Mouse (Mus musculus) right cerebral cortex, postnatal 14 days (tissue): ENCODE data around the gene Apopt1.

Source experiments
- DNase-seq: peaks from one replicate; pipeline ENCODE4 v3.0.0; 2022

Gene Apopt1

GRCm38 (mm10) chr12:111777919-111778318 is 64.9 kb downstream of the Apopt1 start:
- DNase-seq, result no peak

DNA sequence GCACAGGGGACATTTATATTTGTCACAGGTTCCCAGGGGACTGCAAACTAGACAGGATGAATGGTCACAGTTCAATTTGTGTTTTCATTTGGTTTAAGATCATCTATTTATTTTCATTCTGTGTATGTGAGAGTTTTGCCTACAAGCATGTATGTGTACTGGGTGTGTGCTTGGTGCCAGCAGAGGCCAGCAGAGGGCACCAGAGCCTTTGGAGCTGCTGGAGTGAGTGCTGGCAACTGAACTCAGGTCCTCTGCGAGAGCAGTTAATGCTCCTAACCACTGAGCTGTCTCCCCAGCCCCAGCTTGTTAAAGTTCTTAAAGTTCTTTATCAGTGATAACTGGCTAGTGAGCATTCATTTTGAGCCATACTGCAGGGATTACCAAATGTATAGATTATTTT is 66.5 kb downstream of the Apopt1 start:
- no peak for DNase-seq

GRCm38 (mm10) chr12:111785174-111785573 is 72.1 kb downstream of the Apopt1 start:
- DNase-seq, result no peak

DNA sequence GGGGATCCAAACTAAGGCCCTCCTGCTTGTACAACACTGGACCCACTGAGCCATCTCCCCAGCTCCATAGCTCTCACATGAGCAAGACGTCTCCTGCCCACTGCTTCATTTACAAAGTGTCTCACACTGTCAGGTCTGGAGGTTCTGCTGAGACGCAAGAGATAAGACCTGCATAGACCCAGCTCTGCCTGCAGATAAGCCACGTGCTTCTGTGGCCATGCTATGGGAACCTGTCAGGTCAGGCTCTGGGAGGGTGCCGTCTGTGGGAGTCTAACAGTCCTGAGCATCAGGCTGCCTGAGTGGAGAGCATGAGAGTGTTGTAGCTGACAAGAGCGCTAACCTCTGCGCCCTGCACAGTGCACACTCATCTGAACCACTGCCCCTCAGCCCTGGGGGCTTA is 74.0 kb downstream of the Apopt1 start:
- no peak for DNase-seq

- no peak for DNase-seq
Measured at GRCm38 (mm10) chr12:111790090-111790489, 77.0 kb downstream of the Apopt1 start.

DNA sequence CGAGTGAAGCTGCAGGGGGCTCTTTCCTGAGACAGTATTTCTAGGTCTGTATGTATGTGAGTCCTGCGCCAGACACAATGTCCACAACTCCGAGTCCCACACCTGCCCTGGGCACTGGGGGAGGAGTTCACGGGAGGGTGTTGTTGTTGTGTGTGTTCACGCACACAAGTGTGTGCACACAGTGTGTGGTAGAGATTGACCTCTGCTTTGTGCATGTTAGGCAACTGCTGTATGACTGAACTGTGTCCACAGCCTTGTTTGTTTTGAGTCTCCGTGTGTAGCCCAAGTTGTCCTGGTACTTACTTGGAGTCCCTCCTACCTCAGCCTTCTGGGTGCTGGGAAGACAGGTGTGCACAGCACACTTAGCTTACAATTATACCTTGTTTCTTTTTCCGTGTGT is 77.6 kb downstream of the Apopt1 start:
- DNase-seq, result no peak

- no peak for DNase-seq
Measured at GRCm38 (mm10) chr12:111791474-111792104, 78.5 kb downstream of the Apopt1 start.

DNA sequence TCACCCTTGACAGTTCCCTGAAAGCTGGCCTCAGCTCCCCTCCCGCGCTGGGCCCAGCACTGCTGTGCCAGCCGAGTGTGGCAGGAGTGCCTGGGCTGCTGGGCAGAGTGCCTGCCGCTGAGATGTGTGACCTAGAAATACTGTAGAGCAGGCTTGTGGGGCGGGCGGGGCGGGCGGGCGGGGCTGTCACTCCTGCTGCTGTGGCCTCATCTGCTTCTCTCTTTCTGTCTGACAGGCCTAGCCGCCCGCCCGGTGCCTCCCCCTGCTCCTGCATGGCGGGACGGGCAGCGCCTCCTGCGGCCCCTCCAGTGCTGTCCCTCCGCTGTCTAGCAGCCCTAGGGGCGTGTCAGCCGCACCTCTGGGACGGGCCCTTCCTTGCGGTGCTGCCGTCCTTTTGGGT is 81.0 kb downstream of the Apopt1 start:
- DNase-seq, result no peak

DNA sequence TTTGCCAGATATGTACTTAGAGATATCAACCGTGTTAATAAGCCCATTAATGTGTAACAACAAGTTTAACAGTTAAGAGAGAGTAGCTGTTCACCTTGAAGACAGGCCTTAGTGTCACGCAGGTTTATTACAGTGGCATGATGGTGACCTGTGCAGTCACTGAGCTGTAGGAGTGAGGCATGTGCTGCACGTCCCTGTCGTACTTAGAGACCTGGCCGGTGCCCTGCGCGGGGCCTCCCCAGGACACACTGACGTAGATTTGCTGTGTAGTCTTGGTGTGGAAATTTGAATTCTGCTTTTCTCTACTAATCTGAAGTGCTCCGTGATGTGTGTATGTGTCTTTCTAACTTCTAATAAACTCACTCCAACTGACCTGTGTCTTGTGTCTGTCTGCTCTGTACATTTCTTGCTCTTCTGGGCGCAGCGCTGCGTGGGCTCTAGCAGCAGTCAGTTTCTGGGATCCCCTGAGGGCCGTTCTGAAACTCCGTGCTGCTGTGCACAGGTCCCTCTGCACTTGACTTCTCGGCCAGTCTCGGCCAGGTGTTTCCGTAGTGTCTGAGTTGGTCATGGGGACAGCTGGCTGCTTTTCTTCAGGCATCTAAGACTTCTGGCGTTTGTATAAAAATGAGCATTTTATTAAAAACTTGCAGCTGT is 81.6 kb downstream of the Apopt1 start:
- DNase-seq, result no peak

DNA sequence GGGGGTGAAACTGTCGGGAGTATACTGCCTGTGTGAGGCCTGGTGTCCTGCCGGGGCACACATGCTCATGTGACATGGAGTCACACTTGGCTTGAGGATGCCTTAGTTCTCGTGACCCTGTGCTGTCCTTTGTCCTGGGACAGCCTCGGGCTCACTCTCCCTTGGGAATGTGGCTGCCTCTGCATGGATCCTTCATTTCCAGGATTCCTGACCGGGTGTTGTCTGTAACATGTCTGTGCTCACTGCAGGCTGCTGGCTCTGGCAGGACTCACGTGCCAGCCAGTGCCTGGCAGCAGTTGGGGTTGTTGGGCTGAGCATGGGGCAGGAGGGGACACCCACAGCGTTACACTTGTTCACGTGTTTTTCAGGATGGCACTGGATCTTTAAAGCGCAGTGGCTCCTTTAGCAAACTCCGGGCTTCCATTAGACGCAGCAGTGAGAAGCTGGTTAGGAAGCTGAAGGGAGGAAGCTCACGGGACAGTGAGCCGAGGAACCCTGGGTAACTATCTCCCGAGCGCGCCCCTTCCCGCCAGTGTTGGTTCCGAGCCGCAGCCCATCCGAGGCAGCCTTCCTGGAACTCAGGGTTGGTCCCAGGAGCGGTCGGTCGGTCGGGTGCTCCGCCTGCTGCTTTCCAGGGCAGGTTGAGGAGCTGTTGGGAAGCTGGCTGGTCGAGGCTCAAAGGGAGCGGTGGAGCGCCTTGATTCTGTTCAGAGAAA is 82.3 kb downstream of the Apopt1 start:
- DNase-seq, result no peak

DNA sequence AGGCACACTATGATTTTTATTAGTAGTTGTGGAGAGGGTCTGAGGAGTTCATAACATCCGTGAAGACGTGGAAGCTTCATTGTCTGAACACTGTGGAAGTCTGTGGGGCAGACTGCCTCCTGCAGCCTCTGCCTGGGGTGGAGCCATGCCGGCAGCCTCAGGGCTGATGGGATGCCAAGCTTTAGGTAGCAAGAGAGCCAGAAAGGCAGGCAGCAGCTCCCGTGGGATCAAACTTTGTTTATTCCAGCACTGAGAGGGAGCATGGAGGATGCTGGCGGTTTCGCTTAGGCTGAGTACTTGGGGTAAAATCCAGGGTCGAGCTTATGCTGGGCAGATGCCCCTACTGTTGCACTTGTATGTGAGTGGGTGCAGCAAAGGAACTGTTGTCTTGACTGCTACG is 84.2 kb downstream of the Apopt1 start:
- no peak for DNase-seq

DNA sequence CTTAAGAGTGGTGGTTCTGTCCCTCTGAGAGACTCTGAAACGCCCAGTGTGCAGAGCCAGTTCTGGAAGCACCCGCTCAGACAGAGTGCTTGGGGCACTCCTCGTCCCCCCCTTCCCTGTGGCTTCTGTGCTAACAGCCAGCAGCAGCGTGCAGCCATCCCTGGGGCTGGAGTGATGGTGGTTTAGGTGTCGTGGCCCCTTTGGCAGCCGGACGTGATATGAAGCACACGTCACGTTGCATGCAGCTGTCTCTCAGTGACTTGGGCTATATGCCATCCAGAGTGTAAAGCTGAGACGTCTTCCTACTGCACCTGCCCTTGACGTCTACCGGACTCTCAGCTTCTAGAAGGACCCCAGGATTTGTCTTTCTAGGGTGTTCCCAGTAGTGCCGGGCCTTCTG is 85.4 kb downstream of the Apopt1 start:
- DNase-seq, result no peak

DNA sequence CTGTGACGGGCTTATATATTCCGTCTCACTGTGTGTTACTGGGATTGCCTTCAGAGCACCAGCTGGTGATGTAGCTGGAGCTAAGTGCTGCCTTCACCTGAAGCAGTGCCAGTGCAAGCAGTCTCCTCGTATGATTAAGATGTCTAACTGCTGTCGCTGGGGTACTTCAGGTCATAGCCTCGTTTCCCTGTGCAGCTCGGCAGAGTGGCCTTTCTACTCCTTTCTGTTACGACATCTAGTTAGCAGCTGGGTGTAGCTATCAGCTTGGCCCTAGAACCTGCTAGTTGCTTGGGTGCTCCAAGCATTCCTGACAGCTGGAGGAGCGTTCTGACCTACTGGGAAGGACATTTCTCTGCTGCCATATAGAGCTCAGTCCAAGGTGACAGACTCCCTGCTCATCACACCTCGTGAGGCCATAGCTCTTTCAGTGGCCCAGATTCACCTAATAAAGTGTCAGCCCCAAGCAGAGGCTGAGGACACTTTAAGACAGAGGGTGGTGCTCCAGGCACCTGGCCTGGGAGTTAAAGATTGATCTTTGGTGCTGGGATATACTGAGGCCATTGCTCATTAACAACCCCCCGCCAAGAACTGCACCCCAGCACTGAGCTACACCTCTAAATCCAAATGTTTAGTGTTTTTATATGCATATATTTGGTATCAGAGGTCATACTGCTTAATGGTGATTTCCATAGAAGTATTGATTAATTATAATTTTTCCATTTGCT is 87.6 kb downstream of the Apopt1 start:
- no peak for DNase-seq

GRCm38 (mm10) chr12:111803538-111803937 is 90.5 kb downstream of the Apopt1 start:
- DNase-seq, result no peak
